Mouse (Mus musculus): ENCODE measurements around the gene Mocs1.

Mocs1 gene

GRCm38 (mm10) chr17:49458386-49458785 is 30.2 kb downstream of the Mocs1 start:
- in situ Hi-C loops (cut with MboI; ENCODE audit: low pct_unique_long_range_greater_than_20kb in 1 of 2, low sequenced_read_pairs in 2 of 2, unreplicated experiment in 1 of 2) = no loop called here

GRCm38 (mm10) chr17:49464884-49465283 is 36.7 kb downstream of the Mocs1 start:
- in situ Hi-C loops (cut with MboI; ENCODE audit: low pct_unique_long_range_greater_than_20kb in 1 of 2, low sequenced_read_pairs in 2 of 2, unreplicated experiment in 1 of 2) = no loop called here

GRCm38 (mm10) chr17:49468223-49468622 is 40.1 kb downstream of the Mocs1 start:
- in situ Hi-C loops (cut with MboI; ENCODE audit: low pct_unique_long_range_greater_than_20kb in 1 of 2, low sequenced_read_pairs in 2 of 2, unreplicated experiment in 1 of 2) = no loop called here

DNA sequence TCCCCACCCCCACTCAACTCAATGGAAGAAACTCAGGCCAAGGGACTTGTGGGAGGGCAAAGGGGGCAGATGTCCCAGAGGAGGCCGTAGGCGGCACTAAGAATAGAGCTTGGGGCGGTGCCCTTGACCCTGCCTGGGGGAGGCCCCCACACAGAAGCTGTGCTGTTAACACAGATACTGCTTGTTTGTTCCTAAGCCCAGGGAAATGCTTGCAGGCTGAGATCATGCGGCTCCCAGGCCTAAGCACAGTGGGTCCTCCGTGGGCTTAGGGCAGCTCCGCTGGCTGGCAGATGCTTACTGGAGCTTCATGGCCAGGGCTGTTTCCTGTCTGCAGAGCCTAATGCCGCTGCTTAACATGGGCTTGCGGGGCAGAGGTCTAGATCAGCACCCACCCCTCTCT is 44.5 kb downstream of the Mocs1 start:
- in situ Hi-C loops (cut with MboI; ENCODE audit: low pct_unique_long_range_greater_than_20kb in 1 of 2, low sequenced_read_pairs in 2 of 2, unreplicated experiment in 1 of 2) = no loop called here

DNA sequence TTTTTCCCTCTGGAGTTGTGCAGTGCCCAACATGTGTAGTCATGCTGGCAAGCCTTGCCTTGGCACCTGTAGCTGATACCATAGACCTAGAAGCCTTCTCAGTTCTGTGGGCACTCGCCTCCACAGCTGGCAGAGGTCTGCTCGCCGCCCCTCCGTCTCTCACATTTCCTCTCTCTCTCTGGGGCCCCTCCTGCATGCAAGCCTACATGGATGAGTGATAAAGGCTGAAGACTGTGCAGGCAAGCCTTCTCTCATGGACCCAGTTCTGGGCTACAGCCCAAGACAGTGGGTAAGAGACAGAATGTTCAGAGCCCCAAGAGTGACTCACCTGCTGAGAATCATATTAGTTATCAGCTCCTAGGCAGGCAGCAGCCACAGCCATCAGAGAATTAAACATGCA is 45.9 kb downstream of the Mocs1 start:
- in situ Hi-C loops (cut with MboI; ENCODE audit: low pct_unique_long_range_greater_than_20kb in 1 of 2, low sequenced_read_pairs in 2 of 2, unreplicated experiment in 1 of 2) = no loop called here

DNA sequence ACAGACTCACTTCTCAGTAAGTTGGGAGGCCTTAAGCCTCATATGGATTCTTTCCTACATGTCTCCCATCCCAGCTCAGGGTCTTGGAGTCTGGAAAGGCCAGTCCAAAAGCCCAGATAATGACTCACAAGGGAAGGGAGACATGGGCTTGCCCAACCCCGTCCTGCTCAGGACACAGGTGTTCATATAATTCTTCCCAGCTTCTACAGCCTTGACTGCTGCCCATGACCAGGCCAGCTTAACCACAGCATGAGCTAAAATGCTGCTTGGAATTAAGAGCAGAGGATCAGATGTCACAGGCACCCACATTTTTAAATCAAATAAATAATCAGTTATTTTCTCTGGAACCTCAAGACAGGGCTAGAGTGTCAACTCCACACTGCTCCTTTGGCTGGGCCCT is 47.0 kb downstream of the Mocs1 start:
- in situ Hi-C loops (cut with MboI; ENCODE audit: low pct_unique_long_range_greater_than_20kb in 1 of 2, low sequenced_read_pairs in 2 of 2, unreplicated experiment in 1 of 2) = no loop called here

- in situ Hi-C loops (cut with MboI; ENCODE audit: low pct_unique_long_range_greater_than_20kb in 1 of 2, low sequenced_read_pairs in 2 of 2, unreplicated experiment in 1 of 2) = no loop called here
These were observed 49.2 kb downstream of the Mocs1 start for GRCm38 (mm10) chr17:49477370-49477769.

- in situ Hi-C loops (cut with MboI; ENCODE audit: low pct_unique_long_range_greater_than_20kb in 1 of 2, low sequenced_read_pairs in 2 of 2, unreplicated experiment in 1 of 2) = no loop called here
These were observed 53.7 kb downstream of the Mocs1 start for GRCm38 (mm10) chr17:49481876-49482275.

- in situ Hi-C loops (cut with MboI; ENCODE audit: low pct_unique_long_range_greater_than_20kb in 1 of 2, low sequenced_read_pairs in 2 of 2, unreplicated experiment in 1 of 2) = no loop called here
These were observed 56.3 kb downstream of the Mocs1 start for GRCm38 (mm10) chr17:49484435-49484834.

DNA sequence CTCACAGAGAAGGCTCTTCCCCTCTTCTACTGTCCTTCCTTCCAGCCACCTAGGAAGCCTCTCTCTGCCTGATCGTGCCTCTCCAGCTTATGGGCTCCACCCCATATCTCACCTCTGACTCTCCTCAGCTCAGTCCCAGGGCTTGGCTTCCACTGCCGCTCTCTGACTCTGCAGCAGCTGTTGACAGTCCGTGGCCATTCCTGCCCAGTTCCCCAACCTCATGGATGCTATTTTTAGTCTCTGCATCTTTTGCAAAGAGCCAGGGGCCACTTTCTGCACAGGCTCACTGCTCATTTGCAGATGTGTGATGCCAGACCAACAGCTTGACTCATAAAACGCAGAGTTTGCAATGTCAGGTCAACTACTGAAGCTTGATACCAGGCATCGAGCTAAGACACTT is 60.9 kb downstream of the Mocs1 start:
- in situ Hi-C loops (cut with MboI; ENCODE audit: low pct_unique_long_range_greater_than_20kb in 1 of 2, low sequenced_read_pairs in 2 of 2, unreplicated experiment in 1 of 2) = no loop called here

GRCm38 (mm10) chr17:49493276-49493675 is 65.1 kb downstream of the Mocs1 start:
- in situ Hi-C loops (cut with MboI; ENCODE audit: low pct_unique_long_range_greater_than_20kb in 1 of 2, low sequenced_read_pairs in 2 of 2, unreplicated experiment in 1 of 2) = no loop called here

DNA sequence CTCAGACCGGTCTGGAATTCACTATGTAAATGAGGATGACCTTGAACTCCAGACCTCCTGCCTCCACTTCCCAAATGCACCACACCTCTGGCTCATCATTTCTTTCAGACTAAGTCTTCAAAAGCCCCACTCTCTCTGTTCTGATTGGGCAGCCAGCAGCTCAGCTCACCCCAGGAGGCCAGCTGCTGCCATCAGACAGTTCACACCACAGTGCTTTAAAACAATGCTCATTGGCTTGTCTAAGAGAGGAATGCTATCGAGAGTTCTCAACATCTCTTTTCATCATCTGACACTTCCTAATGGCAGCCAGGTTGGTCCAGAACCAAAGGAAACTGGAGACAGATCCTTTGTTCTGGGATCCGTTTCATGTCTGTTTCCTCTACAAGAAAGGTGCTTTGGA is 70.0 kb downstream of the Mocs1 start:
- in situ Hi-C loops (cut with MboI; ENCODE audit: low pct_unique_long_range_greater_than_20kb in 1 of 2, low sequenced_read_pairs in 2 of 2, unreplicated experiment in 1 of 2) = no loop called here

DNA sequence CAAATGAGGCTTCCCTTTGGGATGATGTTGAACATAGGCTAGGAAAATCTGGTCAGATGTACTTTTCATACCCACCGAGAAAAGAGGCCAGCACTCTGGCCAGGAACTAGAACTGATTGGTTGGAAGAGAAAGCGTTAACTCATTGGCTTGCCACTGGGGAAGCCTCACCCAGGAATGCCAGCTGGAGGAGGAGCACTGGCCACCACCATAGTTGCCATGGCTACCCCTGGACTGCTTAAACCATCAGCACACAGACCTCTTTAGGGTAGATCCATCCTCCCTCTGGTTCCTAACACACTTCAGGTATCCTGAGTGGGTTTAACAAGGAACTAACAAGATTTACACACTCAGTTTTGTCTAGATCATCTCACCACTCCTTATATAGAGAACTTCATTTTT is 71.5 kb downstream of the Mocs1 start:
- in situ Hi-C loops (cut with MboI; ENCODE audit: low pct_unique_long_range_greater_than_20kb in 1 of 2, low sequenced_read_pairs in 2 of 2, unreplicated experiment in 1 of 2) = no loop called here

- in situ Hi-C loops (cut with MboI; ENCODE audit: low pct_unique_long_range_greater_than_20kb in 1 of 2, low sequenced_read_pairs in 2 of 2, unreplicated experiment in 1 of 2) = no loop called here
These were observed 72.1 kb downstream of the Mocs1 start for GRCm38 (mm10) chr17:49500234-49500633.

DNA sequence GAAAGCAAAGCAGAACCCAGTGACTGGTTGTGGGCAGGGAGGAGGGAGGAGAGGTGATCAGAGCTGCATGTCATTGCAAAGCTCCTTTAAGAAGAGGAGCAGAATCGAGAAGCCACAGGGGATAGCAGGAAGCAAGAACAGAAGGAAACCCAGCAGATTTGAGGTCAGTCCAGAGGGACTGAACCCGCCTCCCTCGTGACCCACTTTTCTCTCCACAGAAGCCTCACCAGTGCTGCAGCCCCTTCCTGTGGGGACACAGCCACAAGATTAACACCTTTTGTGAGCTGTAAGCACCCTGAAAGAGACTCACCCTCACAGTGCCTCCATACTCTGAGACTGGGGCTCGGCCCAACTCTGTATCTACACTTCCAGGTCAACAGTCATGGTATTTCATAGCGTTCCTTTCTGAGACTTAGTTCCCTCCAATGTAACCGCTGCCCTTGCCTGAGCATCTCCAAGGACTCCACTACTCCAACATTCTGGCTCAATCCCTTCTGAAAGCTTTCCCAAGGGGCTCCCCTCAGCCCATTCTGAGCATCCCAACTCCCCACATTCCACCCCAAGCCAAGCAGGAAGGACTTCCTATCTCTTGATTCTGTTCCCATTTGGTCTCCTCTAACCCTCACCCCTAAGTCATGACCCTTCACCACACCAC is 75.2 kb downstream of the Mocs1 start:
- in situ Hi-C loops (cut with MboI; ENCODE audit: low pct_unique_long_range_greater_than_20kb in 1 of 2, low sequenced_read_pairs in 2 of 2, unreplicated experiment in 1 of 2) = no loop called here

All from mouse embryonic stem cell (cell line).